Mouse (Mus musculus) heart, postnatal 10 days (tissue): ENCODE results near the gene D17Wsu92e. TPM values are rescaled to one million over a fixed set of nuclear protein-coding genes. Genes with fewer than 3 reads are reported as not detected.

ENCODE experiments used
- DNase-seq, 2 experiments: peaks; one replicate each; pipeline ENCODE4 v3.0.0; 2021
- intact Hi-C: fragments of 180-260 bp; cut with DNase I; formaldehyde crosslinking; loops from one replicate; pipeline ENCODE4 v1.15.1; 2025
- total RNA-seq, 2 experiments: library from RNA; stranded (reverse); gene quantifications; 2 replicates each; pipeline ENCODE4 v1.2.3; 2021

D17Wsu92e gene
- total RNA-seq, 2 experiments from 2014 or later = 109 to 112 TPM

DNA sequence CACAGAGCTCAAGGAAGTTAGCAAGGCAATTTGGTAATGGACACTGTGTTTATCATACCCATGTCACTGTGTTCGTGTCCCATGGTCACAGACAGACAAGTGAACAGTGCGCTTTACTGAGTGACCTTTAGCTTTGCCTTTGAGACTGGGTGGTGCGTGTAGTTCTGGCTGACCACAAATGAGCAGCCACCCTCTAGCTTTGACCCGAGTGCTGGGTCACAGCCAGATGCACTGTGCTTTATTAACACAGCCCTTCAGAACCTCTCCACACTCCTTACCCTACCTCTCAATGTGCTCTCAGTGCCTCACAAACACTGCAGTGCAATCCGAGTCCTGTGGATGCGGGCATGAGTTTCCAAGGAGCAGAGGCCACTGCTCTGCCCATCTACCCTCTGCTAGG is 27.3 kb downstream of the D17Wsu92e start:
- DNase-seq = peak; percentile 58 to 66

DNA sequence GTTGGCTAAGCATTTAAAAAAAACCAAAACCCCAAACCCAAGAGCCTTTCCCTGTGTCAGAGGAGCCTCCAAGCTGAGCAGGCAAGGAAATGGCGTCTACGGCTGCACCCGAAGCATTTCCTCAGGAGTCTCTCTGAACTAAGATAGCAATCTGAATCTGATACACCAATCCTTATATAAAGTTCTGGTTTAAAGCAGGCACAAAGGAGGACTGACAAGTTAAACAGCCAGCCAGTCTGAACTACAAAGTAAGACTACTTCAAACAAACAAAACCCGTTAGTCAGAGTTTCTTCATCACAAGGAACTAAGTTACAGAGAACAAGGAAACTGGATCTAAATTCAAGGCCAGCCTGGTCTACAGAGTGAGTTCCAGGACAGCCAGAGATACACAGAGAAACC is 27.9 kb downstream of the D17Wsu92e start:
- DNase-seq = no peak
- intact Hi-C loops = no loop called here

More for the DNA sequence above, 27.3 kb downstream of the D17Wsu92e start:
- intact Hi-C loops = no loop called here

- intact Hi-C loops = no loop called here
- no peak for DNase-seq
Measured at GRCm38 (mm10) chr17:27791556-27791955, 28.9 kb downstream of the D17Wsu92e start.

DNA sequence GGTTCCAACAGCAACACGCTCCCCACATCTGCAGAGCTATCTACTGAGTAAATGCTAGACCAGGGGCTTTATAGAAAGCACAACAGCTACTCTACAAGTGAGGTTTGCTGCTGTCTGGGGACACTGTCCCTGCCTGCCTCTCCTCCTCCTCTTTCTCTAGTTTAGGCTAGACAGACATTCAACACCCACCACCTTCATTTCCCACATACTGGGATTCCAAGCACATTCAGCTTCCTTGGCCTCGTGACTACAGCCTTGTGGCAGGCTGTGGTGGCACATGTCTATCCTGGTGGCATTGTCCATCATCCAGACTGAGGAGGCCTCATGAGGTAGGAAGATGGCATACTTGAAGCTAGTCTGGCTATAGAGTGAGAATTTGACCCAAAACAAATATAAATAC is 29.5 kb downstream of the D17Wsu92e start:
- DNase-seq = no peak
- intact Hi-C loops = no loop called here

DNA sequence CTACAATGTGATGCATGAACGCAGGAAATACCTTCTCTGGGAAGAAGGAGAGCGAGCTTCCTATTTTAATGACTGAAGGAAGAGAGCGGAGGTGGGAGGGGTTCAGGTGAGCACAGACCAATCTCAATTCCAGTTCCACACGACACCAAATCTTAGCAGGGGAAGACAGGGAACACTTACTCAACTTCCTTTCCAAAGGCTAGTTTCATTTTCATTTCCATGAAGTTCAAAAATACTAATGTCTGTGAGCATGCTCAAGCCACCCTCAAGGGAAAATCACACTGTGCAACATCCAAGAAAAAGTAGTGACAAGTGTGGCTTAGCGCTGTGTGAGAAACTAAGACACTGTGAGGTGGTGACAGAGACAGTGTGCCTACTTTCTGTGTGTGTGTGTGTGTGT is 30.4 kb downstream of the D17Wsu92e start:
- intact Hi-C loops = no loop called here
- DNase-seq = no peak

DNA sequence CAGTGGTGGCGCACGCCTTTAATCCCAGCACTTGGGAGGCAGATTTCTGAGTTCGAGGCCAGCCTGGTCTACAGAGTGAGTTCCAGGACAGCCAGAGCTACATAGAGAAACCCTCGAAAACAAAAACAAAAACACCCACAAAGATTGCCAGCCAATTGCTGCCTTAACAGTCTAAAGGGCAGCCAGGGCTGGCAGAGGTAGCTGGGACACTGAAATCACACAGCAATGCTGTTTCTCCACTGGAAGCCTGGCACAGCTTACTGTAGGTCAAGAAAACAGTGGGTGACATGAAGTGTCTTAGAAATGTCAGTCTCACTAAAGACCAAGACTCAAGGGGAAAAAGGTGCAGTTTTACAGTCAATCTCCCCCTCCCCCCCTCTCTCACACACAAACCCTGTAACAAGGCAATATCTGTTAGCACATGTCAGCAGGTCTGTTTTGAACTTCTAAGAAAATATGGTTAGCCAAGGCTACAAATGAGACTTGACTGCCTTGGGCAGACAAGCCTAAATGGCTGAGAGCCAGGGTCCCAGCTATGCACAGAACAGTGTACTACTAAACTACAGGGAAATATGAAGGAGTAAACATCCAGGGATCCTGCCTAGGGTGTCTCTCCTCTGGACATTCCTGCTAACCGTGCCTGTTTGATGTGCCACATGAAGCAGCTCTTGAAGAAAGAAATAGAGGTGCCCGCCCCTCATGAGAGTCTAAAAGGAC is 31.8 kb downstream of the D17Wsu92e start:
- intact Hi-C loops = no loop called here
- no peak for DNase-seq

DNA sequence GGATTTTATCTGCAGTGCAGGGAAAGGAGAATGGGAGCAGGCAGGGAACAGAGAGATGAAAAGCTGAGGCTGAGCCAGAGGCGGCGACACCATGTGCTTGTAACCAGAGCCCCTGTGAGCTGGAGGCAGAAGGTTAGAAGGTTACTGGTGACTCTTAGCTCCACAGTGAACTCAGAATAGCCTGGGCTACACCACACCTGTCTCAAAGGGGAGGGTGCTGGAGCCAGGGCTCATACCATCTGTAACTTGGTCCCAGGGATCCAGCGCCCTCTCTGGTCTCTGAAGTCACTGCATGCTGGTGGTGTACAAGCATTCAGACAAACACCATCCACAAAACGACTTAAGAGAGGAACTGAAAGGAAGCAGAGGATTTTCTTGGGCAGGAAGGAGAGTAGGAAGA is 36.9 kb downstream of the D17Wsu92e start:
- intact Hi-C loops = no loop called here
- DNase-seq = no peak

DNA sequence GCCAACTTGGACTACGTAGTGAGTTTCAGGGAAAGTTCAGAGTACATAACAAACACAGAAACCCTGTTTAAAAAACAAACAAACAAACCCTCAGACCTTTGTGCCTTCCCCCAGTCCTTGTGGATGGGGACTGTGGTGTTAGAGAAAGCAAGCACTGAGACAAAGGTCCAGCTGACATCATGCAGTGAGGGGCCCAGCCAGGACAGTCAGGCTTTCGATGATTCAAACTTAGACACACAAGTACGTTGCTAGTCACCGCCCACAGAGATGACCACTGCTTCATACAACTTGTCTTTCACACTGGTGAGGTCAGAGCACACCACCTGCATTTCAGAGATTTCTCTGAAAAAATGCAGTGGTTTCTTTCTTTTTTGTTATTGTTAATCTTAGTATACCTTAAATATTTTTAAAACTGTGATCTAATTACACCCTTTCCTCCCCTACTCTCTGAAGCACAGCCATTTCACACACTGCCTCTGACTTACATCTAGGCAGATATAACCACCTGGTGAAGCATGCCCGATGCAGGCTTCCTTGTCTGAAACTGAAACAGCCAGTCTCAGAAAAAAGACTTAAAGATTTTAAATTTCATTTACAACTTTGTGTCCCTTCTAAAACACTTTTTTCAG is 39.3 kb downstream of the D17Wsu92e start:
- intact Hi-C loops = no loop called here
- no peak for DNase-seq

GRCm38 (mm10) chr17:27779755-27780154 is 40.7 kb downstream of the D17Wsu92e start:
- intact Hi-C loops = no loop called here
- no peak for DNase-seq

- no peak for DNase-seq
- intact Hi-C loops = no loop called here
Measured at GRCm38 (mm10) chr17:27778671-27779355, 41.6 kb downstream of the D17Wsu92e start.

- DNase-seq = no peak
- intact Hi-C loops = no loop called here
Measured at GRCm38 (mm10) chr17:27777823-27778222, 42.6 kb downstream of the D17Wsu92e start.

- DNase-seq = no peak
- intact Hi-C loops = no loop called here
Measured at GRCm38 (mm10) chr17:27774198-27774597, 46.2 kb downstream of the D17Wsu92e start.

DNA sequence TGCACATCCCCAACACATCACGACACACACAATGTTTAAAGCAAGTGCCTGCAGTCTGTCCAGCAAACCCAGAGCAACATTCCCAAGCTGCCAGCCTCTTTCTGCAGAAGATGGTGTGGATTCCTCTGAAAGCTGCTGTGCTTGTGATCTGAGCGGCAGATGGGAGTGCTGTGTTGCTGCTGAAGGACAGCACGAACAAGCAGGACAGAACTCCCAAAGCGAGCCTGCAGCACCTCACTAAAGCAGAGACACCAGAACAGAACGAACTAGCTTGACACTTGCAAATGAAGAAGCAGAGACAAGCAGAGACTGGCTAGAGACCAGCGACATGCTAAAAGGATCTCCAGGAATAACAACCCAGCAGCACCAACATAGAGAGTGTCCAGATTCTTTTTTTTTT is 48.8 kb downstream of the D17Wsu92e start:
- intact Hi-C loops = no loop called here
- no peak for DNase-seq

- intact Hi-C loops = loop anchor here (2.0 to 10.0 kb wide), 2 partner anchors 204 to 234 kb away; partner anchors contain the start of gene AI413582
- DNase-seq = peak; percentile 63 to 78
Measured at GRCm38 (mm10) chr17:27768817-27769542, 51.5 kb downstream of the D17Wsu92e start.

- DNase-seq = no peak
- intact Hi-C loops = loop anchor here (10.0 kb wide), 1 partner anchor 203 kb away; the partner anchor contains the start of gene AI413582
Measured at GRCm38 (mm10) chr17:27767543-27767942, 52.9 kb downstream of the D17Wsu92e start.

DNA sequence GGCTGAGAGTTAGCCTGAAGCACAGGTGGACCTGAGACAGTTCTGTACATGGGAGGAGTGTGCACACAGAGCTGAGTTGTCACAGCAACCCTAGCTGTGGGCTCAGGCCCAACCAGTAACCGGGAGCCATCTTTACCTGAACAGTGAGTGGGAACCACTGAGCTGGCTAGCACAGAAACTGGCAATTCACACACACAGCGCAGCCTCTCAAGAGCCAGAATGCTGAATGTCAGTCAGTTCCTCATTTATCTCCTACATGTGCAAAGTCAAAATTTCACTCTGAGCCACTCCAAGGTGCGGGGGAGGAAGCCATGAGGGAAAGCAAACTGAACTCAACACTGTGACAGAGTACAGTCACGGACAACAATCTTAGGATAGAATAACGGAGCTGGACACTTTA is 53.3 kb downstream of the D17Wsu92e start:
- no peak for DNase-seq
- intact Hi-C loops = loop anchor here (10.0 kb wide), 1 partner anchor 202 kb away; the partner anchor contains the start of gene AI413582

DNA sequence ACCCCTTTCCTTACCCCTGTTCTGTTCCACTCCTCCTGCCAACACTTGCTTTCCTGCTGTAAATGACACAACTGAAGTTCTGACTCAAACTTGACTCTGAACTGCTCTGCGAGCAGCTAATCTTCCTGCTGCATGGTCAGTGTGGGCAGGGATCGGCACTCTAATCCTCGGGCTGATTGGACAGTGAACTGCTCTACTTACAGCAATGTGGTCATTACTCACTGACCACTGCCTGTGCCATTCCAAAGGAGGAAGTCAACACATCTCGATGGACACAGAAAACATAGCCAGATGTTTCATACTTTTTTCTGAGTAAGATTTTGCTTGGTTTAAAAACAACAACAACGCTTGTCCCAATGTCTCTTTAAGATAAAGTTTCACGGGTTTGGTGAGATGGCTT is 55.4 kb downstream of the D17Wsu92e start:
- no peak for DNase-seq
- intact Hi-C loops = loop anchor here (10.0 kb wide), 1 partner anchor 200 kb away; the partner anchor contains the start of gene AI413582

DNA sequence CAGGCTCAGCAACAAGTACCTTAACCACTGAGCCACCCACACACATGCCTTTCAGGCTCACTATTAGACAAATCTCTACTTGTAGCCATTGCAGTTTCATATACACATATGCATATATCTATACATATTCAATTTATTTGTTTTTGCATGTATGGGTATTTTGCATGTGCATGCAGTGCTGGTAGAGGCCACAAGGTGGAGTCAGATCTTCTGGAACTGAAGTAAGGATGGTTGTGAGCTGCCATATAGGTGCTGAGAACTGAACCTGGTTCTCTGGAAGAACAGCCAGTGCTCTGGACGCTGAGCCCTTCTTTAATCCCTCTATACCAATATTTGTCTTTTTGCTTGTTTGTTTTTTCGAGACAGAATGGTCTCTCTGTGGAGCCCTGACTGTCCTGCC is 56.0 kb downstream of the D17Wsu92e start:
- intact Hi-C loops = loop anchor here (10.0 kb wide), 1 partner anchor 200 kb away; the partner anchor contains the start of gene AI413582
- DNase-seq = no peak

DNA sequence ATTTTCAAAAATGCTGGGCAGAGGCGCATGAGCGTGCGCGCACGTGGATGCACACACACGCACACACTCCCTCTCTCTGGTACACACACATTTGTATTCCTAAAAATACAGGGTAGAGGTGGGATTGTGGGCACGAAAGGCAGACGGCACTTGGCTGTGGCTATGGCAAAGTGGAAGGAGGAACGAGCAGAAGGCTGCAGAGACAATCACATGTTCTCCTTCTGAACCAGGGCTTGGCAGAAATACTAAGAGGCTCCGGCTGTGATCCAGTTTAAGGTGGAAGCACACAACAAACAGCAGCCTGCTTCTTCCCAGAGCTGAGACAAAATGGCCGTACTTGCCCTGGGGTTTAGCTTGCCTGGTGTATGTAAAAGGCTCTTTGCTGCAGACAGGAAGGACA is 57.6 kb downstream of the D17Wsu92e start:
- intact Hi-C loops = loop anchor here (10.0 kb wide), 1 partner anchor 198 kb away; the partner anchor contains the start of gene AI413582
- no peak for DNase-seq

DNA sequence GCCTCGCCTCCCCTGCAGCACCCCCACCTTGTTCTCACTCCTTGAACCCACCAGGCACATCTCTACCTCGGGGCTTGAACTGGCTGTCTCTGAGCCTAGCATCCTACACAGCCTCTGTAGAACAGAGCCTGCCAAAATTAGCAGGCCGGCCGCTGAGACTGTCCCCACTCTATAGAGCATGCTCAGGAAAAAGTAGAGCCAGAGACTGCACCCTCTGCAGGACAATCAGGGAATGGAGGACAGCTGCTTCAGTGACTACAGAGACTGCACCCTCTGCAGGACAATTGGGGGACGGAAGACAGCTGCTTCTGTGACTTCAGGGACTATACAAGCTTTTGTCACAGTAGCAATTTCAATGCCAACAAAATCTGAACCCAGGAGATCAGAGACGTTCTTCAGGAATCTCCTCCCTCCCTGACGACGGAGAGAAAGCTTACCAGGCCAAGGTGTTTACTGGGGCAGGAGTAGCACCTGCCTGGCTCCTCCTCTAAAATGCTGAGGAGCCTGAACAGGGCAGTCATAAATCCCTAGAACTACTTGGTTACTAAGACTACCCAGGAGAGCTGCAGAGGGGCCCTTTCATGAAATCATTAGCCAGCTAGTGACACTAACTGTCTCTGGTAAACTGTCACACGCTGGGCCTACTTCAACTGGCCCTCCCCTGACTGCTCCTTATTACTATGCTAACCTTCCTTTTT is 58.7 kb downstream of the D17Wsu92e start:
- DNase-seq = peak; percentile 89 to 92
- intact Hi-C loops = loop anchor here (2.0 to 10.0 kb wide), 2 partner anchors 111 to 197 kb away; partner anchors contain the start of gene AI413582
